ENCODE assay signal across 8 mouse cellular contexts in genomic region chr10:41809771-41810563, GRCm38 (mm10). TPM values are rescaled to one million over a fixed set of nuclear protein-coding genes. Genes with fewer than 3 reads are reported as not detected.
DNase-seq lines count a peak whose midpoint lies in the region; ATAC-seq and TF ChIP-seq lines count a peak whose summit lies in the region.

Cep57l1 (minus strand) TSS chr10:41809871.
Sesn1 (plus strand) TSS chr10:41809935.

- peak; percentile 96 for ATAC-seq in forebrain, embryonic 13.5 days
- peak; percentile 89 for ATAC-seq in liver, postnatal 0 days
- ATAC-seq in neural tube, embryonic 14.5 days (ENCODE audit: low read depth), result peak; percentile 96

- H3K4me2 ChIP-seq in forebrain, embryonic 13.5 days, result peak within 1 kb of the TSS; percentile 65
- H3K4me2 ChIP-seq in liver, postnatal 0 days (ENCODE audit: low read depth, low read length), result peak within 1 kb of the TSS; percentile 88
- peak within 1 kb of the TSS; percentile 92 for H3K4me2 ChIP-seq in neural tube, embryonic 14.5 days (ENCODE audit: low read depth, low read length)

- intact Hi-C loops in heart, postnatal 10 days (cut with DNase I), result loop anchor here (5.0 kb wide), 3 partner anchors 77 to 467 kb away; partner anchors contain the start of genes Cd164 and Foxo3

- peaks cover 16% of the 10 kb centered on the region for H3K4me1 ChIP-seq in E14TG2a.4 (replicated peaks; ENCODE audit: low read depth, low read length)
- H3K4me1 ChIP-seq in forebrain, embryonic 13.5 days, result peaks cover 36% of the 10 kb centered on the region
- peaks cover 30% of the 10 kb centered on the region for H3K4me1 ChIP-seq in liver, postnatal 0 days (ENCODE audit: insufficient read depth)
- peaks cover 32% of the 10 kb centered on the region for H3K4me1 ChIP-seq in neural tube, embryonic 14.5 days (ENCODE audit: control insufficient read depth, insufficient read depth, low read length)

- H3K9me3 ChIP-seq in E14TG2a.4 (ENCODE audit: low read length), result peaks cover 37% of the 10 kb centered on the region
- H3K9me3 ChIP-seq in forebrain, embryonic 13.5 days (replicated peaks), result no peaks in the 10 kb centered on the region
- no peaks in the 10 kb centered on the region for H3K9me3 ChIP-seq in liver, postnatal 0 days (ENCODE audit: low read length)
- H3K9me3 ChIP-seq in neural tube, embryonic 14.5 days (ENCODE audit: control insufficient read depth, low read length), result no peaks in the 10 kb centered on the region

- H3K27ac ChIP-seq in forebrain, embryonic 13.5 days, result peak within 1 kb of the TSS; percentile 97
- peak within 1 kb of the TSS; percentile 96 for H3K27ac ChIP-seq in liver, postnatal 0 days (ENCODE audit: low read depth)
- peak within 1 kb of the TSS; percentile 91 for H3K27ac ChIP-seq in neural tube, embryonic 14.5 days (ENCODE audit: low read depth, low read length)

- H3K36me3 ChIP-seq in E14TG2a.4 (ENCODE audit: insufficient read depth, low read length), result peaks cover 29% of the 10 kb centered on the region
- no peaks in the 10 kb centered on the region for H3K36me3 ChIP-seq in forebrain, embryonic 13.5 days (ENCODE audit: poor library complexity, severe bottlenecking)
- H3K36me3 ChIP-seq in liver, postnatal 0 days (replicated peaks; ENCODE audit: insufficient read depth, low read length), result no peaks in the 10 kb centered on the region
- no peaks in the 10 kb centered on the region for H3K36me3 ChIP-seq in neural tube, embryonic 14.5 days (ENCODE audit: control insufficient read depth, insufficient read depth, low read length)

- DNase-seq in c-Kit-positive CD71-positive TER-119-positive erythroid progenitor cells, embryonic 14.5 days (ENCODE audit: low spot score), result peak; percentile 88
- DNase-seq in heart, postnatal 10 days, result peak; percentile 94 to 95
- peak; percentile 42 for DNase-seq in large intestine, adult 2 months (ENCODE audit: low read depth, low spot score)
- peak; percentile 93 for DNase-seq in liver, postnatal 0 days
- peak; percentile 94 for DNase-seq in testis, postnatal 10 days (ENCODE audit: low spot score)

- H3K27me3 ChIP-seq in E14TG2a.4 (ENCODE audit: insufficient read depth, low read length), result peaks cover 11% of the 10 kb centered on the region
- H3K27me3 ChIP-seq in forebrain, embryonic 13.5 days, result no peaks in the 10 kb centered on the region
- H3K27me3 ChIP-seq in liver, postnatal 0 days (ENCODE audit: insufficient read depth, low read length), result no peaks in the 10 kb centered on the region
- no peaks in the 10 kb centered on the region; the same call in 1 of the 2 replicates for H3K27me3 ChIP-seq in neural tube, embryonic 14.5 days (ENCODE audit: control insufficient read depth, insufficient read depth, low read length)

- 0% methylated on average over 67 of the region's 69 CpGs for WGBS in forebrain, embryonic 13.5 days
- WGBS in large intestine, adult 2 months, result under 1% methylated on average over 69 of the region's 69 CpGs
- under 1% methylated on average over 69 of the region's 69 CpGs for WGBS in liver, postnatal 0 days (ENCODE audit: insufficient replicate concordance)
- under 1% methylated on average over 69 of the region's 69 CpGs for WGBS in neural tube, embryonic 14.5 days

- no peak; the same call in 1 of the 2 replicates for TF ChIP-seq EP300 in liver, postnatal 0 days (IDR thresholded peaks at IDR 0.05; ENCODE audit: low read depth)

- peak within 1 kb of the TSS; percentile 90 for H3K4me3 ChIP-seq in E14TG2a.4 (replicated peaks; ENCODE audit: low read length)
- H3K4me3 ChIP-seq in forebrain, embryonic 13.5 days, result peak within 1 kb of the TSS; percentile 80
- H3K4me3 ChIP-seq in liver, postnatal 0 days (ENCODE audit: low read depth, low read length), result peak within 1 kb of the TSS; percentile 72
- peak within 1 kb of the TSS; percentile 80 for H3K4me3 ChIP-seq in neural tube, embryonic 14.5 days (ENCODE audit: low read depth, low read length)

- no peak for TF ChIP-seq CTCF in E14TG2a.4 (conservative IDR thresholded peaks at IDR 0.05; ENCODE audit: low read length)
- TF ChIP-seq CTCF in liver, postnatal 0 days (IDR thresholded peaks at IDR 0.05; ENCODE audit: low read depth), result peak; percentile 25; the same call in 1 of the 2 replicates

- H3K9ac ChIP-seq in forebrain, embryonic 13.5 days, result peak within 1 kb of the TSS; percentile 85
- H3K9ac ChIP-seq in liver, postnatal 0 days (replicated peaks), result peak within 1 kb of the TSS; percentile 74
- H3K9ac ChIP-seq in neural tube, embryonic 14.5 days (replicated peaks; ENCODE audit: low read depth, low read length), result peak within 1 kb of the TSS; percentile 75

RNA-seq across cellular contexts. Expression of gene Cep57l1, which starts in this region (rescaled TPM):
- polyA plus RNA-seq in forebrain, embryonic 13.5 days (2015; fragmentation: Nextera tagmentation; extraction: Ambion mirVana), result 21.2 and 23.2 TPM in 2 replicates
- 1 to 10 TPM; 4.4 to 6.2 TPM for total RNA-seq in heart, postnatal 10 days (2021)
- polyA plus RNA-seq in large intestine, adult 2 months (2012; rRNA removed), result 1.5 TPM in 2 replicates
- polyA plus RNA-seq in liver, postnatal 0 days (2015; fragmentation: Nextera tagmentation; extraction: Ambion mirVana), result 6.3 and 7.0 TPM in 2 replicates
- polyA plus RNA-seq in neural tube, embryonic 14.5 days (2014; fragmentation: Nextera tagmentation; extraction: Ambion mirVana), result 15.7 and 15.8 TPM in 2 replicates

RNA-seq across cellular contexts. Expression of gene Sesn1, which starts in this region (rescaled TPM):
- polyA plus RNA-seq in forebrain, embryonic 13.5 days (2015; fragmentation: Nextera tagmentation; extraction: Ambion mirVana), result 37.9 and 44.2 TPM in 2 replicates
- 100 to 1,000 TPM in 1 of 2 experiments, 10 to 100 TPM in 1; 52.8 to 110 TPM for total RNA-seq in heart, postnatal 10 days (2021)
- 32.4 and 54.8 TPM in 2 replicates for polyA plus RNA-seq in large intestine, adult 2 months (2012; rRNA removed)
- polyA plus RNA-seq in liver, postnatal 0 days (2015; fragmentation: Nextera tagmentation; extraction: Ambion mirVana), result 15.8 and 16.4 TPM in 2 replicates
- polyA plus RNA-seq in neural tube, embryonic 14.5 days (2014; fragmentation: Nextera tagmentation; extraction: Ambion mirVana), result 30.6 and 39.8 TPM in 2 replicates

Comparison
In these comparisons a context has a peak if more than half of its experiments do, and no peak if none do; other contexts are left out.
1. Peak in every context shown above with its lines: DNase-seq, ATAC-seq, H3K4me3 ChIP-seq and H3K27ac ChIP-seq.
2. DNase-seq: peak in every context shown above with its lines; median percentile 94 in heart, postnatal 10 days; 94 in testis, postnatal 10 days; 93 in liver, postnatal 0 days; 88 in c-Kit-positive CD71-positive TER-119-positive erythroid progenitor cells, embryonic 14.5 days; 42 in large intestine, adult 2 months.